Mouse (Mus musculus): ENCODE data around the gene Dnajb5. TPM values are rescaled to one million over a fixed set of nuclear protein-coding genes. Genes with fewer than 3 reads are reported as not detected.
"Not testable (repeated sequence)": the region's sequence is repeated elsewhere in the genome, so short reads cannot be mapped to it uniquely, and the experiment has no call there.

Gene Dnajb5
- polyA plus RNA-seq, 1 experiment, result 5.4 TPM

GRCm38 (mm10) chr4:42973868-42974267 lies 24.3 kb downstream of the Dnajb5 start:
- no peak overlapping the region for H3K27ac ChIP-seq (replicated peaks; ENCODE audit: low read depth, low read length)
- H3K4me1 ChIP-seq (ENCODE audit: control insufficient read depth, insufficient read depth, insufficient read length, low read length), result no peaks in the 10 kb centered on the region
- H3K4me3 ChIP-seq (ENCODE audit: insufficient read depth, low read depth, low read length), result no peak overlapping the region

- Histone ChIP-seq H3K27ac (replicated peaks; ENCODE audit: low read depth, low read length) (no peak overlapping the region), H3K4me1 (ENCODE audit: control insufficient read depth, insufficient read depth, insufficient read length, low read length) (no peaks in the 10 kb centered on the region), H3K4me3 (ENCODE audit: insufficient read depth, low read depth, low read length) (no peak overlapping the region)
Observed at GRCm38 (mm10) chr4:42978062-42978461, 28.4 kb downstream of the Dnajb5 start.

GRCm38 (mm10) chr4:42980467-42980866 lies 30.9 kb downstream of the Dnajb5 start:
- not testable (repeated sequence) for H3K4me1 ChIP-seq (ENCODE audit: control insufficient read depth, insufficient read depth, insufficient read length, low read length); H3K4me3 ChIP-seq (ENCODE audit: insufficient read depth, low read depth, low read length); H3K27ac ChIP-seq (replicated peaks; ENCODE audit: low read depth, low read length)

- Histone ChIP-seq H3K27ac (replicated peaks; ENCODE audit: low read depth, low read length) (no peak overlapping the region), H3K4me1 (ENCODE audit: control insufficient read depth, insufficient read depth, insufficient read length, low read length) (no peaks in the 10 kb centered on the region), H3K4me3 (ENCODE audit: insufficient read depth, low read depth, low read length) (no peak overlapping the region)
Observed at GRCm38 (mm10) chr4:42988296-42988695, 38.7 kb downstream of the Dnajb5 start.

GRCm38 (mm10) chr4:42998022-42998421 lies 48.4 kb downstream of the Dnajb5 start:
- no peak overlapping the region for H3K27ac ChIP-seq (replicated peaks; ENCODE audit: low read depth, low read length)
- H3K4me3 ChIP-seq (ENCODE audit: insufficient read depth, low read depth, low read length), result peak overlapping the region; percentile 24; the same call in 1 of the 2 replicates
- peaks cover 10% of the 10 kb centered on the region for H3K4me1 ChIP-seq (ENCODE audit: control insufficient read depth, insufficient read depth, insufficient read length, low read length)

GRCm38 (mm10) chr4:42999451-43000140 lies 50.0 kb downstream of the Dnajb5 start:
- H3K4me3 ChIP-seq (ENCODE audit: insufficient read depth, low read depth, low read length), result peak overlapping the region; percentile 93
- H3K27ac ChIP-seq (replicated peaks; ENCODE audit: low read depth, low read length), result peak overlapping the region; percentile 90
- peaks cover 10% of the 10 kb centered on the region for H3K4me1 ChIP-seq (ENCODE audit: control insufficient read depth, insufficient read depth, insufficient read length, low read length)

GRCm38 (mm10) chr4:43000141-43000986 lies 50.8 kb downstream of the Dnajb5 start, which contains the start of gene Vcp:
Gene Vcp (minus strand): TSS chr4:43000507.
- peak within 1 kb of the TSS; percentile 90 for H3K27ac ChIP-seq (replicated peaks; ENCODE audit: low read depth, low read length)
- peak within 1 kb of the TSS; percentile 93 for H3K4me3 ChIP-seq (ENCODE audit: insufficient read depth, low read depth, low read length)
- H3K4me1 ChIP-seq (ENCODE audit: control insufficient read depth, insufficient read depth, insufficient read length, low read length), result peaks cover 10% of the 10 kb centered on the region

GRCm38 (mm10) chr4:43001272-43001671 lies 51.7 kb downstream of the Dnajb5 start:
- no peak overlapping the region for H3K27ac ChIP-seq (replicated peaks; ENCODE audit: low read depth, low read length)
- H3K4me1 ChIP-seq (ENCODE audit: control insufficient read depth, insufficient read depth, insufficient read length, low read length), result peaks cover 10% of the 10 kb centered on the region

GRCm38 (mm10) chr4:43002756-43003439 lies 53.3 kb downstream of the Dnajb5 start:
- H3K27ac ChIP-seq (replicated peaks; ENCODE audit: low read depth, low read length), result no peak overlapping the region
- peaks cover 7% of the 10 kb centered on the region for H3K4me1 ChIP-seq (ENCODE audit: control insufficient read depth, insufficient read depth, insufficient read length, low read length)
- no peak overlapping the region for H3K4me3 ChIP-seq (ENCODE audit: insufficient read depth, low read depth, low read length)

More at GRCm38 (mm10) chr4:43001272-43001671, 51.7 kb downstream of the Dnajb5 start:
- no peak overlapping the region for H3K4me3 ChIP-seq (ENCODE audit: insufficient read depth, low read depth, low read length)

GRCm38 (mm10) chr4:43004951-43005350 lies 55.3 kb downstream of the Dnajb5 start:
- H3K27ac ChIP-seq (replicated peaks; ENCODE audit: low read depth, low read length), result no peak overlapping the region
- no peaks in the 10 kb centered on the region for H3K4me1 ChIP-seq (ENCODE audit: control insufficient read depth, insufficient read depth, insufficient read length, low read length)
- H3K4me3 ChIP-seq (ENCODE audit: insufficient read depth, low read depth, low read length), result no peak overlapping the region

GRCm38 (mm10) chr4:43005765-43006164 lies 56.2 kb downstream of the Dnajb5 start:
- H3K4me3 ChIP-seq (ENCODE audit: insufficient read depth, low read depth, low read length), result no peak overlapping the region
- H3K4me1 ChIP-seq (ENCODE audit: control insufficient read depth, insufficient read depth, insufficient read length, low read length), result no peaks in the 10 kb centered on the region
- no peak overlapping the region for H3K27ac ChIP-seq (replicated peaks; ENCODE audit: low read depth, low read length)

Other genes with a start within 250 kb of the Dnajb5 start
- not detected in 2 replicates for gene 4930578G10Rik, start 214.3 kb upstream of the Dnajb5 start, polyA plus RNA-seq (2012; ENCODE audit: insufficient read depth, insufficient read length, missing spikeins)
- not detected in 2 replicates for gene Ccl19, start 193.2 kb upstream of the Dnajb5 start, polyA plus RNA-seq (2012; ENCODE audit: insufficient read depth, insufficient read length, missing spikeins)
- 6.6 and 36.9 TPM in 2 replicates for gene Ccl21a, start 175.8 kb upstream of the Dnajb5 start, polyA plus RNA-seq (2012; ENCODE audit: insufficient read depth, insufficient read length, missing spikeins)
- not detected in 2 replicates for gene Fam205a1, start 95.9 kb upstream of the Dnajb5 start, polyA plus RNA-seq (2012; ENCODE audit: insufficient read depth, insufficient read length, missing spikeins)
- not detected in 2 replicates for gene Gm12394, start 93.0 kb upstream of the Dnajb5 start, polyA plus RNA-seq (2012; ENCODE audit: insufficient read depth, insufficient read length, missing spikeins)
- not detected in 2 replicates for gene Fam205c, start 75.6 kb upstream of the Dnajb5 start, polyA plus RNA-seq (2012; ENCODE audit: insufficient read depth, insufficient read length, missing spikeins)
- gene Phf24, start 33.2 kb upstream of the Dnajb5 start, polyA plus RNA-seq (2012; ENCODE audit: insufficient read depth, insufficient read length, missing spikeins), result not detected in 2 replicates
- gene 1700022I11Rik, start 19.8 kb downstream of the Dnajb5 start, polyA plus RNA-seq (2012; ENCODE audit: insufficient read depth, insufficient read length, missing spikeins), result not detected in 2 replicates
- gene Vcp, start 50.7 kb downstream of the Dnajb5 start, polyA plus RNA-seq (2012; ENCODE audit: insufficient read depth, insufficient read length, missing spikeins), result 139 and 156 TPM in 2 replicates
- 2.5 and 6.4 TPM in 2 replicates for gene Fancg, start 60.7 kb downstream of the Dnajb5 start, polyA plus RNA-seq (2012; ENCODE audit: insufficient read depth, insufficient read length, missing spikeins)
- gene Pigo, start 76.0 kb downstream of the Dnajb5 start, polyA plus RNA-seq (2012; ENCODE audit: insufficient read depth, insufficient read length, missing spikeins), result 11.1 and 12.4 TPM in 2 replicates
- 158 and 191 TPM in 2 replicates for gene Stoml2, start 81.9 kb downstream of the Dnajb5 start, polyA plus RNA-seq (2012; ENCODE audit: insufficient read depth, insufficient read length, missing spikeins)
- gene Fam214b, start 96.4 kb downstream of the Dnajb5 start, polyA plus RNA-seq (2012; ENCODE audit: insufficient read depth, insufficient read length, missing spikeins), result 10.0 and 21.9 TPM in 2 replicates
- 1.4 and 4.5 TPM in 2 replicates for gene Unc13b, start 109.1 kb downstream of the Dnajb5 start, polyA plus RNA-seq (2012; ENCODE audit: insufficient read depth, insufficient read length, missing spikeins)